13 mouse cellular contexts compared by ENCODE assay signal in genomic region chr2:115512891-115513290, GRCm38 (mm10).
DNase-seq lines count a peak whose midpoint lies in the region; ATAC-seq lines count a peak whose summit lies in the region.
"Had no signal": no experiment of that assay in that cellular context is flagged by ENCODE, and none has a peak within 500 bp of the region (broad histone marks: within the 10 kb centered on the region; RNA-seq: fewer than 3 reads in every experiment).

No protein-coding gene starts in this region.

- H3K9me3 ChIP-seq in forebrain, embryonic 14.5 days (replicated peaks; ENCODE audit: control insufficient read depth, low read length), result no peaks in the 10 kb centered on the region
- no peaks in the 10 kb centered on the region for H3K9me3 ChIP-seq in forebrain, embryonic 12.5 days
- no peaks in the 10 kb centered on the region for H3K9me3 ChIP-seq in kidney, embryonic 16.5 days (ENCODE audit: low read length)
- no peaks in the 10 kb centered on the region for H3K9me3 ChIP-seq in intestine, embryonic 15.5 days
- H3K9me3 ChIP-seq in stomach, embryonic 15.5 days, result no peaks in the 10 kb centered on the region
- H3K9me3 ChIP-seq in midbrain, embryonic 14.5 days (ENCODE audit: control insufficient read depth, low read length), result no peaks in the 10 kb centered on the region
- H3K9me3 ChIP-seq: hindbrain, embryonic 15.5 days had no signal

- H3K27ac ChIP-seq in forebrain, embryonic 14.5 days (ENCODE audit: low read depth, low read length), result peak overlapping the region; percentile 45; the same call in 1 of the 2 replicates
- no peak overlapping the region for H3K27ac ChIP-seq in forebrain, embryonic 12.5 days
- peak overlapping the region; percentile 95 for H3K27ac ChIP-seq in kidney, embryonic 16.5 days (ENCODE audit: low read length)
- H3K27ac ChIP-seq in intestine, embryonic 15.5 days, result peak overlapping the region; percentile 49
- peak overlapping the region; percentile 77; the same call in 1 of the 2 replicates for H3K27ac ChIP-seq in stomach, embryonic 15.5 days
- H3K27ac ChIP-seq in midbrain, embryonic 14.5 days (replicated peaks; ENCODE audit: low read depth, low read length), result no peak overlapping the region
- H3K27ac ChIP-seq: hindbrain, embryonic 15.5 days; liver, embryonic 14.5 days had no signal

- no peak overlapping the region for H3K4me2 ChIP-seq in forebrain, embryonic 14.5 days (ENCODE audit: low read length)
- H3K4me2 ChIP-seq in forebrain, embryonic 12.5 days, result no peak overlapping the region
- H3K4me2 ChIP-seq in kidney, embryonic 16.5 days (replicated peaks; ENCODE audit: low read depth, low read length), result peak overlapping the region; percentile 30
- peak overlapping the region; percentile 22; the same call in 1 of the 2 replicates for H3K4me2 ChIP-seq in intestine, embryonic 15.5 days (replicated peaks)
- H3K4me2 ChIP-seq in stomach, embryonic 15.5 days, result 0 out of 2 replicates have a peak overlapping the region, but pooled peaks have one; percentile 2
- no peak overlapping the region for H3K4me2 ChIP-seq in midbrain, embryonic 14.5 days (ENCODE audit: low read length)

- H3K4me1 ChIP-seq in forebrain, embryonic 14.5 days (ENCODE audit: control insufficient read depth, insufficient read depth, low read length), result peaks cover 10% of the 10 kb centered on the region; the same call in 1 of the 2 replicates
- peaks cover 12% of the 10 kb centered on the region for H3K4me1 ChIP-seq in forebrain, embryonic 12.5 days
- H3K4me1 ChIP-seq in kidney, embryonic 16.5 days (ENCODE audit: insufficient read depth, low read length), result peaks cover 42% of the 10 kb centered on the region
- H3K4me1 ChIP-seq in intestine, embryonic 15.5 days (replicated peaks), result peaks cover 5% of the 10 kb centered on the region
- peaks cover 8% of the 10 kb centered on the region for H3K4me1 ChIP-seq in stomach, embryonic 15.5 days
- H3K4me1 ChIP-seq in midbrain, embryonic 14.5 days (ENCODE audit: control insufficient read depth, insufficient read depth, low read length), result peaks cover 5% of the 10 kb centered on the region; the same call in 1 of the 2 replicates

- no peak overlapping the region for H3K9ac ChIP-seq in forebrain, embryonic 14.5 days (ENCODE audit: low read length)
- H3K9ac ChIP-seq in forebrain, embryonic 12.5 days, result no peak overlapping the region
- H3K9ac ChIP-seq in kidney, embryonic 16.5 days (replicated peaks; ENCODE audit: low read length), result peak overlapping the region; percentile 47; the same call in 1 of the 2 replicates
- H3K9ac ChIP-seq in intestine, embryonic 15.5 days, result no peak overlapping the region
- no peak overlapping the region for H3K9ac ChIP-seq in stomach, embryonic 15.5 days
- H3K9ac ChIP-seq in midbrain, embryonic 14.5 days (replicated peaks; ENCODE audit: low read length), result no peak overlapping the region
- H3K9ac ChIP-seq: hindbrain, embryonic 15.5 days; liver, embryonic 14.5 days had no signal

- WGBS in forebrain, embryonic 14.5 days, result 57% methylated on average over 8 of the region's 8 CpGs
- 73% methylated on average over 8 of the region's 8 CpGs for WGBS in forebrain, embryonic 12.5 days
- 14% methylated on average over 8 of the region's 8 CpGs for WGBS in kidney, embryonic 16.5 days
- 29% methylated on average over 8 of the region's 8 CpGs for WGBS in intestine, embryonic 15.5 days
- 31% methylated on average over 8 of the region's 8 CpGs for WGBS in stomach, embryonic 15.5 days
- WGBS in midbrain, embryonic 14.5 days, result 91% methylated on average over 8 of the region's 8 CpGs

- no peak overlapping the region for H3K4me3 ChIP-seq in forebrain, embryonic 14.5 days (ENCODE audit: low read depth, low read length)
- H3K4me3 ChIP-seq in forebrain, embryonic 12.5 days (replicated peaks), result no peak overlapping the region
- peak overlapping the region; percentile 10; the same call in 1 of the 2 replicates for H3K4me3 ChIP-seq in kidney, embryonic 16.5 days (ENCODE audit: low read length)
- no peak overlapping the region for H3K4me3 ChIP-seq in intestine, embryonic 15.5 days (replicated peaks)
- no peak overlapping the region for H3K4me3 ChIP-seq in stomach, embryonic 15.5 days (replicated peaks)
- no peak overlapping the region for H3K4me3 ChIP-seq in midbrain, embryonic 14.5 days (replicated peaks; ENCODE audit: low read depth, low read length)
- H3K4me3 ChIP-seq: hindbrain, embryonic 15.5 days had no signal

- no peaks in the 10 kb centered on the region for H3K36me3 ChIP-seq in forebrain, embryonic 14.5 days (ENCODE audit: control insufficient read depth, insufficient read depth, low read length)
- no peaks in the 10 kb centered on the region for H3K36me3 ChIP-seq in forebrain, embryonic 12.5 days (replicated peaks)
- H3K36me3 ChIP-seq in kidney, embryonic 16.5 days (ENCODE audit: insufficient read depth, low read length), result no peaks in the 10 kb centered on the region
- no peaks in the 10 kb centered on the region for H3K36me3 ChIP-seq in intestine, embryonic 15.5 days
- H3K36me3 ChIP-seq in stomach, embryonic 15.5 days, result no peaks in the 10 kb centered on the region
- H3K36me3 ChIP-seq in midbrain, embryonic 14.5 days (ENCODE audit: control insufficient read depth, insufficient read depth, low read length), result no peaks in the 10 kb centered on the region
- H3K36me3 ChIP-seq: hindbrain, embryonic 15.5 days had no signal

- no peaks in the 10 kb centered on the region for H3K27me3 ChIP-seq in forebrain, embryonic 14.5 days (replicated peaks; ENCODE audit: control insufficient read depth, insufficient read depth, low read length)
- H3K27me3 ChIP-seq in forebrain, embryonic 12.5 days, result peaks cover 4% of the 10 kb centered on the region; the same call in 1 of the 2 replicates
- H3K27me3 ChIP-seq in kidney, embryonic 16.5 days (ENCODE audit: insufficient read depth, low read length), result no peaks in the 10 kb centered on the region
- H3K27me3 ChIP-seq in intestine, embryonic 15.5 days (replicated peaks), result no peaks in the 10 kb centered on the region
- no peaks in the 10 kb centered on the region for H3K27me3 ChIP-seq in stomach, embryonic 15.5 days (replicated peaks)
- H3K27me3 ChIP-seq in midbrain, embryonic 14.5 days (ENCODE audit: control insufficient read depth, insufficient read depth, low read length), result no peaks in the 10 kb centered on the region

- no peak for DNase-seq in forebrain, embryonic 14.5 days (ENCODE audit: low spot score)
- DNase-seq in kidney, adult 18-20 months, result no peak
- no peak for DNase-seq in cerebellum, postnatal 36 days
- no peak for DNase-seq in midbrain, embryonic 14.5 days
- DNase-seq: cerebellum, adult 9-10 months; heart, postnatal 10 days; right cerebral cortex, postnatal 25 days had no signal

- ATAC-seq in forebrain, embryonic 14.5 days, result no peak
- no peak for ATAC-seq in forebrain, embryonic 12.5 days (ENCODE audit: low FRiP score)
- ATAC-seq in kidney, embryonic 16.5 days (ENCODE audit: low FRiP score, low TSS enrichment), result peak; percentile 52; the same call in 1 of the 2 replicates
- ATAC-seq in intestine, embryonic 15.5 days, result no peak
- ATAC-seq in stomach, embryonic 15.5 days (ENCODE audit: insufficient read depth, low FRiP score, low read depth), result no peak; the same call in 1 of the 2 replicates
- no peak for ATAC-seq in midbrain, embryonic 14.5 days (ENCODE audit: low FRiP score, low TSS enrichment)

Comparison
In these comparisons a context has a peak if more than half of its experiments do, and no peak if none do; other contexts are left out.
1. H3K27ac ChIP-seq: peak in forebrain, embryonic 14.5 days (single experiment), kidney, embryonic 16.5 days (single experiment), intestine, embryonic 15.5 days (single experiment) and stomach, embryonic 15.5 days (single experiment); none in forebrain, embryonic 12.5 days (single experiment) and midbrain, embryonic 14.5 days (single experiment).
2. H3K4me2 ChIP-seq: peak in kidney, embryonic 16.5 days (single experiment), intestine, embryonic 15.5 days (single experiment) and stomach, embryonic 15.5 days (single experiment); none in forebrain, embryonic 14.5 days (single experiment), forebrain, embryonic 12.5 days (single experiment) and midbrain, embryonic 14.5 days (single experiment).